8 mouse cellular contexts compared by ENCODE assay signal in the genomic region with DNA sequence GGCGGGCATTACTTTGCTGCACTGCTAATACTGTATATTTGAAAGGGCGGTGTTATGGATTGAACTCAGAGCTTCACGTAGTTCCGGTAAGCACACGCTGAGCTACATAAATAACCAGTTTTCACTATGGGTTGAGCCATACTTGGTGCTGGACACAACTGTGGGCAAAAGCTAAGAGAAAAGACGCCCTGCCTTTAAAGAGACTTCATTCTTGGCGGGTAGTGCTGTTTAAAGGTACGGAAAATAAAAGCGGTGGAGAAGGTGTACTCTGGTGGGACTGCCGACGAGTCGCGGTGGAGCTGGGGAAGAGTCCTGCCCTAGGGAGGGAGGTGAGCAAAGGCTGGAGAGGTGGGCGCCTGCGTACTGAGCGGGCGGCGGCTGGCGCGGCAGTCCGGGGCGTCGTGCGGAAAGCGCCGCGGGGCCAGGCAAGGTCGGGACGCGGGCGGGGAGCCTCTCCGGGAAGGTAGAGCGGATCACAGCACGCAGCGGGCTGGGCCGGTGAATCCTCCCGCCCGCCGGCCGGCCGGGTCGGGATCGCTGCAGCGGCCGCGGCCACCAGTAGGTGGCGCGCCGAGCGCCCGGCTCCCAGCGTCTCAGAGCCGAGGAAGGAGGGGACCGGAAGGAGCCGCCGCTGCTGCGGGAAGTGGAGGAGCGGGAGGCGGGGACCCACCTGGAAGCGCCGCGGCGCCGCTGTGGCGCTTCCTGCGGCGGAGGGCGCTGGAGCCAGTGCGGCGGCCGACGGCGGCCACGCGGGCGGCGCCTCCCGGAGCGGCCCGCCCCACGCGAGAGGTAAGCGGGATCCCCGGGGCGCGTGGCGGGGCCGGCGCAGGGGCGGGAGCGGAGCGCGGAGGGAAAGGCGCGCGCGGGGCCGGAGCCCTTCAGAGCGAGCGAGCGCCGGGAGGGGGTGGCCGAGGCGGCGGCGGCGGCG. TPM values are rescaled to one million over a fixed set of nuclear protein-coding genes. Genes with fewer than 3 reads are reported as not detected.
DNase-seq lines count a peak whose midpoint lies in the region; ATAC-seq lines count a peak whose summit lies in the region.

A gene (plus strand): TSS at position 124 of the 928 bp plus-strand sequence.

- peak; percentile 95 to 97 for DNase-seq in adrenal gland, adult (ENCODE audit: inconsistent age in 2 of 2, low spot score in 1 of 2)
- DNase-seq in embryo, embryonic 10.5 days (ENCODE audit: low spot score): peak; percentile 94
- peak; percentile 91 for DNase-seq in gastrocnemius, postnatal 25 days
- DNase-seq in intestine, embryonic 14.5 days (ENCODE audit: low spot score): peak; percentile 93
- peak; percentile 88 to 89 for DNase-seq in left cerebral cortex, postnatal 14 days (ENCODE audit: low spot score in 2 of 2)
- peak; percentile 94 for DNase-seq in mesoderm, embryonic 11.5 days (ENCODE audit: low read depth, low spot score)
- peak; percentile 86 to 88 for DNase-seq in right cerebral cortex, postnatal 36 days (ENCODE audit: low spot score in 2 of 2)
- DNase-seq in yolk sac, embryonic 10.5 days (ENCODE audit: low spot score): peak; percentile 91

- peak within 1 kb of the TSS; percentile 79 for H3K9ac ChIP-seq in intestine, embryonic 14.5 days (ENCODE audit: low read length)

- under 1% methylated on average over 88 of the region's 108 CpGs for WGBS in intestine, embryonic 14.5 days

- ATAC-seq in intestine, embryonic 14.5 days (replicated peaks; ENCODE audit: low FRiP score, low TSS enrichment, low read depth): peak; percentile 92

- H3K9me3 ChIP-seq in intestine, embryonic 14.5 days (ENCODE audit: control insufficient read depth, low read length): no peaks in the 10 kb centered on the region

- H3K36me3 ChIP-seq in intestine, embryonic 14.5 days (ENCODE audit: control insufficient read depth, insufficient read depth, low read length): peaks cover 31% of the 10 kb centered on the region

- H3K4me3 ChIP-seq in intestine, embryonic 14.5 days (ENCODE audit: low read depth, low read length): peak within 1 kb of the TSS; percentile 77

- intact Hi-C loops in left cerebral cortex, postnatal 14 days (cut with DNase I): loop anchor here (2.0 to 5.0 kb wide), 2 partner anchors 82 to 353 kb away; no protein-coding TSS in a partner anchor

- no peaks in the 10 kb centered on the region for H3K27me3 ChIP-seq in intestine, embryonic 14.5 days (replicated peaks; ENCODE audit: control insufficient read depth, insufficient read depth, low read length)

- H3K27ac ChIP-seq in intestine, embryonic 14.5 days (ENCODE audit: low read depth): peak within 1 kb of the TSS; percentile 96

- H3K4me1 ChIP-seq in intestine, embryonic 14.5 days (replicated peaks; ENCODE audit: control insufficient read depth, insufficient read depth, low read length): peaks cover 29% of the 10 kb centered on the region

- H3K4me2 ChIP-seq in intestine, embryonic 14.5 days (ENCODE audit: low read length): peak within 1 kb of the TSS; percentile 64

RNA-seq across cellular contexts. Expression of the gene that starts here (rescaled TPM):
- 10 to 100 TPM; 15.3 to 16.1 TPM for total RNA-seq in gastrocnemius, postnatal 25 days (2021)
- 59.9 and 63.1 TPM in 2 replicates for polyA plus RNA-seq in intestine, embryonic 14.5 days (2014; fragmentation: Nextera tagmentation; extraction: Ambion mirVana)
- total RNA-seq in left cerebral cortex, postnatal 14 days (2021): 10 to 100 TPM; 29.3 to 30.8 TPM

Comparison
In these comparisons a context has a peak if more than half of its experiments do, and no peak if none do; other contexts are left out.
1. Peak in every context shown above with its lines: DNase-seq, ATAC-seq, H3K4me3 ChIP-seq and H3K27ac ChIP-seq.